Mouse (Mus musculus) monocyte, adult 59 days (primary cell): Measurements from ENCODE around the gene Cacng2. TPM values are rescaled to one million over a fixed set of nuclear protein-coding genes. Genes with fewer than 3 reads are reported as not detected.

Source experiments
- total RNA-seq, 2 experiments: library from RNA; stranded (reverse); gene quantifications; one replicate each; pipeline ENCODE4 v1.2.4; 2023

Gene Cacng2
- total RNA-seq = not detected

DNA sequence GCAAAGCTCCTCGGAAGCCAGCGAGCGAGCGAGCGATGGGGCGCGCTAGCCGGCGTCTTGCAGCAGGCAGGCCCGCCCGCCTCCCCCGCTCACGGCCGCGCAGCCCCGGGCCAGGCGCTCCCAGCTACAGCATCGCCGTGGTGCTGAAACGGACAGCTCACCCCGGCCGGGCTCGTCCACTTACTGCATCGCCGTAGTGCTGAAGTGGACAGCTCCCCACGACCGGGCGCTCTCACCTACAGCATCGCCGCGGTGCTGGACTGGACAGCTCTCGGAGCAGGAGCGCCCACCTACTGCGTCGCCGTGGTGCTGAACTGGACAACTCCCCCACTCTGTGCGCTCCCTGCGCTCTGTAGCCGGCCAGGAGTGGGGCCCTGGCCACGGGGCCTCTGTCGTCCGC, at the start of gene Cacng2:
Cacng2 (minus strand) TSS at position 325 of the 400 bp plus-strand sequence.

GRCm38 (mm10) chr15:77970470-77971292, 149.1 kb downstream of the Cacng2 start, which contains the start of gene Eif3d:
Eif3d (minus strand) TSS chr15:77970813.

GRCm38 (mm10) chr15:77956404-77956901, 163.4 kb downstream of the Cacng2 start, which contains the start of gene Foxred2:
Foxred2 (minus strand) TSS chr15:77956722.

Other genes starting within 250 kb of the Cacng2 start
- gene Txn2, start 191.0 kb downstream of the Cacng2 start, total RNA-seq = 10 to 100 TPM; 78.1 to 87.5 TPM
- 10 to 100 TPM; 12.9 to 14.6 TPM for gene Foxred2, start 163.3 kb downstream of the Cacng2 start, total RNA-seq
- 100 to 1,000 TPM; 118 to 123 TPM for gene Eif3d, start 149.2 kb downstream of the Cacng2 start, total RNA-seq
- gene Ift27, start 54.1 kb upstream of the Cacng2 start, total RNA-seq = 1 to 10 TPM; 6.9 to 9.9 TPM
- not detected for gene Pvalb, start 86.4 kb upstream of the Cacng2 start, total RNA-seq
- gene Ncf4, start 124.8 kb upstream of the Cacng2 start, total RNA-seq = 100 to 1,000 TPM; 357 to 397 TPM
- 10 to 100 TPM; 43.7 to 48.7 TPM for gene Csf2rb2, start 185.7 kb upstream of the Cacng2 start, total RNA-seq
- 100 to 1,000 TPM; 266 to 291 TPM for gene Csf2rb, start 205.7 kb upstream of the Cacng2 start, total RNA-seq